Mouse (Mus musculus) monocyte, adult 2 months (primary cell): ENCODE data around the gene Cnot8.

Experiments used
- DNase-seq, 2 experiments: peaks; one replicate each; pipeline ENCODE4 v3.0.0; 2022; ENCODE audit warnings: low spot score in 2 of 2, low read depth in 1 of 2

Cnot8 gene

DNA sequence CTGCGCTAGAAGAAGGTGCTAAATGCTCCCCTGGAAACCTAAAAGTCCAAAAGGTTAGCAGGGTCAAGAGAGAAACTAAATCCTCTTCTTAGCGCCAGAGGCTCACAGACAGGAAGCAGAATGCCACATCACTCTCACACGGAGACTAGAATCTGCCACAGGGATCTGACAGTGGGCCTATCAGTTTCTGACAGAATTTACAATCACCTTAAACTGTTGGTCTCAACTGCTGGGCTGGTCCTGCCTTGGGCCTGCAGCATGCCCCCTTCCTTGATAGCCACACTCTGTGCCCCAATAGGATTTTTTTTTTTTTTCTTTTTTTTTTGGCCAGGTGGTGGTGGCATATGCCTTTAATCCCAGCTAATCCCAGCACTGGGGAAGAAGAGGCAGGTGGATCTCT is 52.9 kb downstream of the Cnot8 start:
- no peak for DNase-seq

GRCm38 (mm10) chr11:58165072-58165471 is 61.1 kb downstream of the Cnot8 start:
- no peak for DNase-seq

DNA sequence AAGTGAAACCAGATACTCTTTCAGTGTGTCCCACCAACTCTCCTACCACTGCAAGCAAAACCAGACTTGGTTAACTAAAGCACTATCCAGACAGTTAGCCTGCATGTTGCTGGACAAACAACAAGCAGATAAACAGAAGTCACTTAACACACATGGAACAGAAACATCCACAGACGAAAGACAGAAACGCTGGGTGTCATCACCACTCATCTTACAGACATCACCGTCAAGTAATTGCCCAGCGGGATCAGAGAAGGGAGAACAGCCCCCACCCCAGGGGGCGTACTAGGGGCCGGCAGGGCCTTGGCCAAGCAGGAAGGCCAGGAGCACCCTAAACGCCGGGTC is 63.8 kb downstream of the Cnot8 start:
- no peak for DNase-seq
